Mouse (Mus musculus): ENCODE measurements around the gene Stoml1. TPM values are rescaled to one million over a fixed set of nuclear protein-coding genes. Genes with fewer than 3 reads are reported as not detected.
A peak's percentile ranks its signal among the peaks of the same experiment; 100 is the strongest.

Gene Stoml1
- polyA plus RNA-seq, 1 experiment from 2014 or later = 37.6 TPM

DNA sequence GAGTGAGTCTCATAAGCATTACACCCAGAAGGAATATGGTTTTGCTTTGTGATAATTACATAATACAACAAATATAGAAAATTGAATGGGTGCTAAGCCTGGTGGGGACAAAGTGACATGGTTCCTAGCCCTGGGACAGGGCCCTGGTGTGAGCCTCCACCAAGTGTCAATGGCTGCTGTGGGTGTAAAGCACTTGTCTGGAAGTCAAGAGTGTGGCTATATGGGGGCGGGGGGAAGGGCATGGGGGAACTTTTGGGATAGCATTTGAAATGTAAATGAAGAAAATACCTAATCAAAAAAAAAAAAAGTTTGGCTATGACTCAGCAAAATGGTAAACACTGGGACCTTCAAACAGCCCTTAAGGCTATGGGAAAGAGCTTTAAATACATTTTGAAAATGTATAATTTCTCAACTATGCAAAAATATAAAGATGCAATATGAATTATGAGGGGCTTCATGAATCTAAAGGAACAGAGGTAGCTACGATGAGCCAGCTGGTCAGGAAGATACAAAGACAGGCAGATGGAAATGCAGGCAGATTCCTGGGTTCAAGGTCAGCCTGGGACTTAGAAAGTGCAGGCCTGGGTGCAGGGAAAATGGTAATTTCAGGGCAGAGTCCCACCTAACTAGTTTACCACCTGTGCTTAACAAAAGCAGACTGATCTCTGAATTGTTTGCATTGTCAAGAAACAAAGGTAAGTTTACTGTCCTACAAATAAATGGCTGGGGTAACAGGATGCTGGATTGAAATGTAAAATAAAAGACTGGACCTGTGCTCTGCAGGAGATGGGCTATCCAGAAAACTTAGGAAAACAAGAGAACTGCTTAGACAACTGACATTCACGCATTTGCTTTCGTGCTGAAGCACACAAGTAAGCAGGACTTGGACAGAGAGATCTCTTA, 26.1 kb downstream of the Stoml1 start:
- H3K36me3 ChIP-seq (ENCODE audit: control insufficient read depth, insufficient read depth, low read length) = no peaks in the 10 kb centered on the region
- no peak overlapping the region for H3K9ac ChIP-seq (ENCODE audit: low read length)
- H3K4me1 ChIP-seq (replicated peaks; ENCODE audit: control insufficient read depth, insufficient read depth, low read length) = no peaks in the 10 kb centered on the region; the same call in 1 of the 2 replicates
- DNase-seq (ENCODE audit: low spot score) = no peak
- ATAC-seq (replicated peaks; ENCODE audit: low FRiP score) = no peak
- 49% methylated on average over 4 of the region's 4 CpGs for WGBS
- no peak overlapping the region for H3K4me3 ChIP-seq (ENCODE audit: low read depth, low read length)
- H3K9me3 ChIP-seq (ENCODE audit: control insufficient read depth, low read length) = no peaks in the 10 kb centered on the region
- no peak overlapping the region for H3K4me2 ChIP-seq (ENCODE audit: low read depth, low read length, severe bottlenecking)
- H3K27ac ChIP-seq (ENCODE audit: low read depth, low read length) = no peak overlapping the region
- no peaks in the 10 kb centered on the region for H3K27me3 ChIP-seq (ENCODE audit: control insufficient read depth, insufficient read depth, low read length)

DNA sequence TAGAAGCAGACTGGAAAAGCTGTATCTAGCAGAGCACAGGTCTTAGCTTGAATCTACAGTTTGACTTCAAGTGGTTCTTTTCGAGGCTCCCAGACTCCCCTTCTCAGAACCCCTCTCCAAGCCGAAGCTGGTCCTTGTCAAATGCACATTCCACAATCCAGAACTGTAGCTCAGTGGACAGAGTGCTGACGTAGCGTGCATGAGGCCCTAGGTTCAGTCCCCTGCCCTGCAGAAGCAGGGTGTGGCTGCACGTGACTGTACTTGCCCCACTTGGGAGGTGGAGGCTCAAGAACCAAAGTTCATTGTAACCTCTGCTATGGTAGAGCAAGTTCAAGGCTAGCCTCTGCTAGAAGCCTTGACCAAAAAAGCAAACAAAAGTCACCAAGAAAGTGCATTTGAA, 26.8 kb downstream of the Stoml1 start:
- Histone ChIP-seq H3K4me3 (ENCODE audit: low read depth, low read length) (no peak overlapping the region), H3K9me3 (ENCODE audit: control insufficient read depth, low read length) (no peaks in the 10 kb centered on the region), H3K4me2 (ENCODE audit: low read depth, low read length, severe bottlenecking) (no peak overlapping the region), H3K27me3 (ENCODE audit: control insufficient read depth, insufficient read depth, low read length) (no peaks in the 10 kb centered on the region), H3K9ac (ENCODE audit: low read length) (no peak overlapping the region), H3K36me3 (ENCODE audit: control insufficient read depth, insufficient read depth, low read length) (no peaks in the 10 kb centered on the region), H3K27ac (ENCODE audit: low read depth, low read length) (no peak overlapping the region), H3K4me1 (replicated peaks; ENCODE audit: control insufficient read depth, insufficient read depth, low read length) (no peaks in the 10 kb centered on the region; the same call in 1 of the 2 replicates)
- no peak for ATAC-seq (replicated peaks; ENCODE audit: low FRiP score)
- 69% methylated on average over 5 of the region's 5 CpGs for WGBS
- DNase-seq (ENCODE audit: low spot score) = no peak

DNA sequence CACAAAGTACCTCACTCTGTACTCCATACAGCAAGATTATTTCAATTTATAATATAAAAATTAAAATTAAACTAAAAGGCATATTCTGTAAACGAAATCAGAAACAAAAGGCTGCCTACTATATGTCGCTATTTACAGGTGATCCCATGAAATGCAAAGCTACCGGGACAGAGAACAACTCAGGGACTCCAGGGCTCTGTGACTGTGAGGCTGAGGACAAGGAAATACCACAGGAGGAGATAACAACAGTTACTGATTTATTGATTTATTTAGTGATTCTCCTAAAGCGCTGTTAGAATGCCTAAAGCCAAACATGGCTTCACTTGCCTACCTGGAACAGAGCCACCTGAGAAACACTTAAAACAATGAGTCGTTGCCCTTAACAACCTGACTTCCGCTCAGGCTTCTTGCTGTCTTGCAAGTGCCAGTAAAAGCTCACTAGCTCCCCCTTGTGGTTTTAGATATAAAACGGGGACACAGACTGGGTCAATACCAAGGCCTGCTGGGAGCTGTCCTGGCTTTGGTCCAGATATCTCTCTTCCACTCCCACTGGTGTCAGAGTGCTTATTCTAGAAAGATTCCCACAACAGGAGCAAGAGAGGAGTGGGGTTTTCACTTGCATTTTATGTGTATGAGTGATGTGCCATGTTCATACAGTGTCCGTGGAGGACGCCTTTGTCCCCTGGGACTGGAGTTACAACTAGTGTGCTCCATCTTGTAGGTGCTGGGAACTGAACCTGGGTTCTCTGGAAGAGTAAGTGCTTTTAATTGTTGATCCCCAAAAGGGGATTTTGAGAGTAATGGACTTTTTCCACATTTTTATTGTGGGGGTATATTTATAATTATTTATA, 27.5 kb downstream of the Stoml1 start:
- no peaks in the 10 kb centered on the region for H3K36me3 ChIP-seq (ENCODE audit: control insufficient read depth, insufficient read depth, low read length)
- H3K4me3 ChIP-seq (ENCODE audit: low read depth, low read length) = no peak overlapping the region
- no peak overlapping the region for H3K9ac ChIP-seq (ENCODE audit: low read length)
- H3K27ac ChIP-seq (ENCODE audit: low read depth, low read length) = no peak overlapping the region
- H3K27me3 ChIP-seq (ENCODE audit: control insufficient read depth, insufficient read depth, low read length) = no peaks in the 10 kb centered on the region
- 36% methylated on average over 9 of the region's 9 CpGs for WGBS
- no peak overlapping the region for H3K4me2 ChIP-seq (ENCODE audit: low read depth, low read length, severe bottlenecking)
- ATAC-seq (replicated peaks; ENCODE audit: low FRiP score) (no peak; the same call in 1 of the 2 replicates), DNase-seq (ENCODE audit: low spot score) (peak; percentile 81)
- no peaks in the 10 kb centered on the region; the same call in 1 of the 2 replicates for H3K4me1 ChIP-seq (replicated peaks; ENCODE audit: control insufficient read depth, insufficient read depth, low read length)
- H3K9me3 ChIP-seq (ENCODE audit: control insufficient read depth, low read length) = no peaks in the 10 kb centered on the region

DNA sequence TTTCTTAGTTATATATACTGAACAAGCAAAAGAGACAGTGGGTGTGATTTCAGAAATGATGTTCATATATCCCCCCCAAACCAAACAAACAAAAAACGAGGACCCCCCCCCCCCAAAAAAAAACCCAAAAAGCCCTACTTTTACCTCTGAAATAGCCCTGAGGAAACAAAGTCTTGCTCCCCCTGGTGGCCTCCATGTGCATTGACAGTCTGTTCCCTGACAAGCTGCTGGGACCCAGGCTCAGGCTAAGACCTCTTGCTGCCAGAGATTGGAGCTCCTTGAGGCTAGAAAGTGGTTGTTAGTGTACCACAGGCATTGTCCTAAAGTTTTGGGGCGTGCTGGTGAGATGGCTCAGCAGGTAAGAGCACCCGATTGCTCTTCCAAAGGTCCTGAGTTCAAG, 28.6 kb downstream of the Stoml1 start:
- Histone ChIP-seq H3K4me1 (replicated peaks; ENCODE audit: control insufficient read depth, insufficient read depth, low read length) (no peaks in the 10 kb centered on the region; the same call in 1 of the 2 replicates), H3K9ac (ENCODE audit: low read length) (no peak overlapping the region), H3K27me3 (ENCODE audit: control insufficient read depth, insufficient read depth, low read length) (no peaks in the 10 kb centered on the region), H3K36me3 (ENCODE audit: control insufficient read depth, insufficient read depth, low read length) (no peaks in the 10 kb centered on the region), H3K4me3 (ENCODE audit: low read depth, low read length) (no peak overlapping the region), H3K4me2 (ENCODE audit: low read depth, low read length, severe bottlenecking) (no peak overlapping the region), H3K9me3 (ENCODE audit: control insufficient read depth, low read length) (no peaks in the 10 kb centered on the region), H3K27ac (ENCODE audit: low read depth, low read length) (no peak overlapping the region)
- 55% methylated on average over 3 of the region's 3 CpGs for WGBS
- ATAC-seq (replicated peaks; ENCODE audit: low FRiP score) (no peak), DNase-seq (ENCODE audit: low spot score) (peak; percentile 70)

DNA sequence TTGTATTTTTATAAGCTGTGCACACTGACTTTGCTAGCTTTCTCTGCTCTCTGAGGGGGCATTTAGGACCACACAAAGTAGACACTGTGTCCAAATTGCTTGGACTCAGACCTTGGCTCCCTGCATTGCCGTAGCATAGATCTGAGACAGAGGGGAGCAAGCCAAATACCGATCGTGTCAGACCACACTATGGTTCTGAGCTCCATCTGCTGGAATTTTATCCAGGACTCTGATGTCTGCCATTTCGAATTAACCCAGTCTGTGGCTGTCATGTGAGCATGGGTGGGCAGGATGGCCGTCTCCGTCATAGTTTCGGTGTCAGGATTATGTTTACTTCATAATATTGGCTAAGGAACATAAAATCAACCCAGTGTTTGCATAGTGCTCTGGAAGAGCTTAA, 30.5 kb downstream of the Stoml1 start:
- ATAC-seq (replicated peaks; ENCODE audit: low FRiP score) (no peak), DNase-seq (ENCODE audit: low spot score) (no peak)
- H3K4me2 ChIP-seq (ENCODE audit: low read depth, low read length, severe bottlenecking) = no peak overlapping the region
- H3K4me3 ChIP-seq (ENCODE audit: low read depth, low read length) = no peak overlapping the region
- no peaks in the 10 kb centered on the region for H3K9me3 ChIP-seq (ENCODE audit: control insufficient read depth, low read length)
- WGBS = 84% methylated on average over 7 of the region's 7 CpGs
- no peak overlapping the region for H3K27ac ChIP-seq (ENCODE audit: low read depth, low read length)
- H3K4me1 ChIP-seq (replicated peaks; ENCODE audit: control insufficient read depth, insufficient read depth, low read length) = no peaks in the 10 kb centered on the region; the same call in 1 of the 2 replicates
- no peaks in the 10 kb centered on the region for H3K27me3 ChIP-seq (ENCODE audit: control insufficient read depth, insufficient read depth, low read length)
- no peak overlapping the region for H3K9ac ChIP-seq (ENCODE audit: low read length)
- H3K36me3 ChIP-seq (ENCODE audit: control insufficient read depth, insufficient read depth, low read length) = no peaks in the 10 kb centered on the region

DNA sequence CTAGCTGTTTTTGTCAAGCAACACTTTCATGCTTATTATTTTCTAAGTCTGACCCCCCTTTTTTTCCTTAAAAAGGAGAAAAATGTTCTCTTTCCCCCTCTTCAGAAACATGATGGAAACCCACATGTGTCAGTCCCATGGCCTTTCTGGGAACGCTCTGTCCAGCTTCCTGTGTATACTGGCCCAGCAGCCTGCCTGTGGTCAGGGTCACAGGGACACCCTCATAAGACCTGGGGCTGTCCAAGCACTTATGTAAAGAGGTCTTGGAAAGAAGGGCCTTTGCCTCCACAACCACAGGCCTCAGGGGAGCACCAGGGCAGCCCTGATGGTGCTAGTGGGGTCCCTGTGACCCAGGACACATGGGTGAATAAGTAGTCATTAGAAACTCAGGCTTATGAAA, 36.1 kb downstream of the Stoml1 start:
- Histone ChIP-seq H3K4me2 (ENCODE audit: low read depth, low read length, severe bottlenecking) (no peak overlapping the region), H3K4me1 (replicated peaks; ENCODE audit: control insufficient read depth, insufficient read depth, low read length) (no peaks in the 10 kb centered on the region), H3K9ac (ENCODE audit: low read length) (no peak overlapping the region), H3K9me3 (ENCODE audit: control insufficient read depth, low read length) (no peaks in the 10 kb centered on the region), H3K4me3 (ENCODE audit: low read depth, low read length) (no peak overlapping the region), H3K27me3 (ENCODE audit: control insufficient read depth, insufficient read depth, low read length) (no peaks in the 10 kb centered on the region), H3K36me3 (ENCODE audit: control insufficient read depth, insufficient read depth, low read length) (no peaks in the 10 kb centered on the region), H3K27ac (ENCODE audit: low read depth, low read length) (no peak overlapping the region)
- DNase-seq (ENCODE audit: low spot score) = no peak
- no peak for ATAC-seq (replicated peaks; ENCODE audit: low FRiP score)
- WGBS = 73% methylated on average over 1 of the region's 1 CpGs

DNA sequence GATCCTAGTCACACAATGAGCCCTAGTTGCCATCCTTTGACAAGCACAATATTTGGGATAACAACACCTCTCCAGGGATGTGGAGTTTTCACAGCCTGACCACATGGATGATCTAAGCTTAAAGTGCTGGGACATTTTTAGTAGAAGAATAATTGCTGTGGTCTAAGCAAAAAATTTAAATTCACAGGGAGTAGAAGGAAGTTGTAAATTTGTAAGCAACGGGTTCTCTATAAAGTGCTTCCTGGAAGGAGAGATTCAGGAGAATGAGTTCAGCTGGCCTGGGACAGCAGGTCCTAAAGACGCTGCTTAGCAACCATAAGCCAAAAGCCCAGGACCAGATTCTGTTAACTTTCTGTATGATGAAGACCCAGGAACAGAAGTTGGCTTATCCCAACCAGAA, 36.9 kb downstream of the Stoml1 start:
- Histone ChIP-seq H3K27ac (ENCODE audit: low read depth, low read length) (no peak overlapping the region), H3K36me3 (ENCODE audit: control insufficient read depth, insufficient read depth, low read length) (no peaks in the 10 kb centered on the region), H3K4me1 (replicated peaks; ENCODE audit: control insufficient read depth, insufficient read depth, low read length) (no peaks in the 10 kb centered on the region), H3K9ac (ENCODE audit: low read length) (no peak overlapping the region), H3K27me3 (ENCODE audit: control insufficient read depth, insufficient read depth, low read length) (no peaks in the 10 kb centered on the region), H3K4me2 (ENCODE audit: low read depth, low read length, severe bottlenecking) (no peak overlapping the region), H3K4me3 (ENCODE audit: low read depth, low read length) (no peak overlapping the region), H3K9me3 (ENCODE audit: control insufficient read depth, low read length) (no peaks in the 10 kb centered on the region)
- ATAC-seq (replicated peaks; ENCODE audit: low FRiP score) (no peak), DNase-seq (ENCODE audit: low spot score) (no peak)
- WGBS = 88% methylated on average over 2 of the region's 2 CpGs

DNA sequence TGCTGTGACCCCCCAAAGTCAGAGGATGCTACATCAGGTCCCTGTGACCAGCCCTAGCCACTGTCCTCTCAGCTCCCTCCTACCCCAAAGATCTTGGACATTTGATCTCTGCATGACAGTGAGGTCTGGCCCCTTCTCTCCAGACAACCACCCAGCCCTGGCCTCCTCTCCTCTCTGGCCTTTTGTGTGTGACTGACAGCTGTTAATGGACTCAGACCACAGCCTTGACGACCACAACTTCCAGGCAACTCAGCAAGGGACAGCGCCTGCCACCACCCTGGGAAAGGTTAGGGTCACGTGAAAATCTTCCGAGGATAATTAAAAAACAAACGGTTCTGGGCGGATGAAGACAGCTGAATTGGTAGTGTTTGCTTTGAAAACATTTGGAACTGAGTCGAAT, 41.6 kb downstream of the Stoml1 start:
- Histone ChIP-seq H3K4me3 (ENCODE audit: low read depth, low read length) (no peak overlapping the region), H3K27ac (ENCODE audit: low read depth, low read length) (no peak overlapping the region), H3K4me2 (ENCODE audit: low read depth, low read length, severe bottlenecking) (no peak overlapping the region), H3K4me1 (replicated peaks; ENCODE audit: control insufficient read depth, insufficient read depth, low read length) (peaks cover 6% of the 10 kb centered on the region; the same call in 1 of the 2 replicates), H3K9me3 (ENCODE audit: control insufficient read depth, low read length) (no peaks in the 10 kb centered on the region), H3K36me3 (ENCODE audit: control insufficient read depth, insufficient read depth, low read length) (no peaks in the 10 kb centered on the region), H3K27me3 (ENCODE audit: control insufficient read depth, insufficient read depth, low read length) (no peaks in the 10 kb centered on the region), H3K9ac (ENCODE audit: low read length) (no peak overlapping the region)
- WGBS = 59% methylated on average over 7 of the region's 7 CpGs
- DNase-seq (ENCODE audit: low spot score) = no peak
- no peak for ATAC-seq (replicated peaks; ENCODE audit: low FRiP score)

Data from forebrain, embryonic 11.5 days (tissue).